Mouse (Mus musculus) neutrophil, adult 83 days (primary cell): ENCODE data around the gene Olfr1150-ps1. TPM values are rescaled to one million over a fixed set of nuclear protein-coding genes. Genes with fewer than 3 reads are reported as not detected.

ENCODE experiments used
- total RNA-seq, 2 experiments: library from RNA; stranded (reverse); gene quantifications; one replicate each; pipeline ENCODE4 v1.2.4; 2023

Olfr1150-ps1 gene
- not detected for total RNA-seq

GRCm38 (mm10) chr2:87843693-87844092, at the start of gene Olfr1150-ps1:
Gene Olfr1150-ps1, plus strand, starts transcription at chr2:87843993.

DNA sequence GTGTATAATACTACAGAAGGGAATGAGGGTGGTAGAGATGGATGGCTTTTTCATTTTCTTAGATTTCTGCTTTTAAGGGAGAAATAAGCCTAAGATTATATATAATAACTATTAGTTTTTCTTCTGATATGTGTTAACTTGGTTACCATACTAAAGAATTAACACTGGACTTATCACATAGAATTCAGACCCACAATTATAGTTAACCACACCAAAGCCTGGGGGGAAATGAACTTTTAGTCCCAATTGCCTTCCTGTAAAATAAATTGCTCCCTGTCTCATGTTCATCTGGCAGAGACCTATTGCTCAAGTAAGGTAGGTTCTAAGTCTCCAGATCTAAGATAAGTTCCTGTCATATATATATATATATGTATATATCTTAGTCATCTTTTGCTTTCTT, 43.5 kb upstream of the Olfr1150-ps1 start, which contains the start of gene Olfr1143:
Gene Olfr1143 (plus strand): TSS at position 301 of the 400 bp plus-strand sequence.

GRCm38 (mm10) chr2:87809522-87809921, 34.3 kb upstream of the Olfr1150-ps1 start, which contains the start of gene Olfr1145:
Gene Olfr1145, plus strand, starts transcription at chr2:87809822.

DNA sequence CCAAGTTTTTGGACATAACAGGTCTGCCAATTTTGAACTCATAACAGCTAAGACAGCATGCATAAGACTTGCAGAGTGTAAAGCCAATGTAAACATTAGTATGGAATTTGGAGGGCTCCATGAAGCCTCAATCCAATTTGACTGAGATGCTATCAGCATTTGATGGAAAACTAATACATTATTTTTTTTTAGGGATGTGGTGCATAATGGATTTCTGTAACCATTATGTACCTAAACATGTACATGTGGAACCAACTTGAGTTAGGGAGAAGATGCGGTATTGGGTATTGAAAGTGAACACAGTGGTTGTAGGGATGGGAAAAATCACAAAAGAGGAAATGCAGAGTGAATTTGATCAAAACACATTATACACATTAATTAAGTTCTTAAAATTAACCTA, 13.6 kb upstream of the Olfr1150-ps1 start, which contains the start of gene Olfr1148:
Gene Olfr1148 (plus strand): TSS at position 301 of the 400 bp plus-strand sequence.

GRCm38 (mm10) chr2:87855562-87855961, 11.8 kb downstream of the Olfr1150-ps1 start, which contains the start of gene Olfr1151:
Gene Olfr1151, plus strand, starts transcription at chr2:87855862.

GRCm38 (mm10) chr2:87866192-87866591, 22.4 kb downstream of the Olfr1150-ps1 start, which contains the start of gene Olfr1152:
Gene Olfr1152, plus strand, starts transcription at chr2:87866492.

DNA sequence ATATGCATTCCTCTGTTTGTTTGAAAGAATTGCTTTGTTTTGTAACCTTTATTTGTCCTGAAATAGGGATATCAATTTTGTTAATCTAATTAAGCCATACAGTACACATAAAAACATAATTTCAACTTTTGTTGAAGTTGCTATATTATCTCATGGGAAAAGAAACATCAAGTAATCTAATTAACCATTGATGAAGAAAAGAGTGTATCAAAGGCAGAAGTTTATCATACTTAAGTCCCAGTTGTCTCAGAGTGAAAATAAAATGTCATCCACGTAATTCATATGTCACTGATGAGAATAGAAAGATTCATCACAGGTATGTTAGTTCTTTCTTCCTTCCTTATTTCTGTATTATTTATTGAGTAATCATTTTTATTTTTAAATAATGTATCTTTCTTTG, 50.9 kb downstream of the Olfr1150-ps1 start, which contains the start of gene Olfr1153:
Gene Olfr1153 (plus strand): TSS at position 301 of the 400 bp plus-strand sequence.

Other genes with a start within 250 kb of the Olfr1150-ps1 start
- gene Olfr1130, start 237.8 kb upstream of the Olfr1150-ps1 start, total RNA-seq: not detected
- not detected for gene Olfr1131, start 216.9 kb upstream of the Olfr1150-ps1 start, total RNA-seq
- not detected for gene Olfr1132, start 206.5 kb upstream of the Olfr1150-ps1 start, total RNA-seq
- not detected for gene Olfr1133, start 196.6 kb upstream of the Olfr1150-ps1 start, total RNA-seq
- not detected for gene Olfr1134, start 185.5 kb upstream of the Olfr1150-ps1 start, total RNA-seq
- gene Olfr1135, start 170.3 kb upstream of the Olfr1150-ps1 start, total RNA-seq: not detected
- gene Olfr1136, start 150.0 kb upstream of the Olfr1150-ps1 start, total RNA-seq: not detected
- gene Olfr1137, start 130.8 kb upstream of the Olfr1150-ps1 start, total RNA-seq: not detected
- not detected for gene Olfr1138, start 104.0 kb upstream of the Olfr1150-ps1 start, total RNA-seq
- not detected for gene Olfr1140, start 100.2 kb upstream of the Olfr1150-ps1 start, total RNA-seq
- gene Olfr1141, start 90.0 kb upstream of the Olfr1150-ps1 start, total RNA-seq: not detected
- not detected for gene Olfr152, start 64.5 kb upstream of the Olfr1150-ps1 start, total RNA-seq
- not detected for gene Olfr1143, start 43.4 kb upstream of the Olfr1150-ps1 start, total RNA-seq
- gene Olfr1145, start 34.2 kb upstream of the Olfr1150-ps1 start, total RNA-seq: not detected
- not detected for gene Olfr1148, start 13.5 kb upstream of the Olfr1150-ps1 start, total RNA-seq
- not detected for gene Olfr1151, start 11.9 kb downstream of the Olfr1150-ps1 start, total RNA-seq
- not detected for gene Olfr1152, start 22.5 kb downstream of the Olfr1150-ps1 start, total RNA-seq
- gene Olfr1153, start 51.0 kb downstream of the Olfr1150-ps1 start, total RNA-seq: not detected
- gene Olfr1154, start 61.2 kb downstream of the Olfr1150-ps1 start, total RNA-seq: not detected
- not detected for gene Olfr1155, start 101.1 kb downstream of the Olfr1150-ps1 start, total RNA-seq
- not detected for gene Olfr1156, start 109.1 kb downstream of the Olfr1150-ps1 start, total RNA-seq
- gene Olfr1157, start 124.3 kb downstream of the Olfr1150-ps1 start, total RNA-seq: not detected
- not detected for gene Olfr74, start 130.7 kb downstream of the Olfr1150-ps1 start, total RNA-seq
- gene Olfr1158, start 146.1 kb downstream of the Olfr1150-ps1 start, total RNA-seq: not detected
- not detected for gene Olfr1160, start 164.3 kb downstream of the Olfr1150-ps1 start, total RNA-seq
- not detected for gene Olfr1161, start 178.8 kb downstream of the Olfr1150-ps1 start, total RNA-seq
- gene Olfr73, start 193.7 kb downstream of the Olfr1150-ps1 start, total RNA-seq: not detected
- gene Olfr1162, start 207.1 kb downstream of the Olfr1150-ps1 start, total RNA-seq: not detected
- gene Olfr1163, start 227.8 kb downstream of the Olfr1150-ps1 start, total RNA-seq: not detected
- gene Olfr1164, start 250.0 kb downstream of the Olfr1150-ps1 start, total RNA-seq: not detected